Comparison of ENCODE assay signal across 17 mouse cellular contexts in the genomic region with DNA sequence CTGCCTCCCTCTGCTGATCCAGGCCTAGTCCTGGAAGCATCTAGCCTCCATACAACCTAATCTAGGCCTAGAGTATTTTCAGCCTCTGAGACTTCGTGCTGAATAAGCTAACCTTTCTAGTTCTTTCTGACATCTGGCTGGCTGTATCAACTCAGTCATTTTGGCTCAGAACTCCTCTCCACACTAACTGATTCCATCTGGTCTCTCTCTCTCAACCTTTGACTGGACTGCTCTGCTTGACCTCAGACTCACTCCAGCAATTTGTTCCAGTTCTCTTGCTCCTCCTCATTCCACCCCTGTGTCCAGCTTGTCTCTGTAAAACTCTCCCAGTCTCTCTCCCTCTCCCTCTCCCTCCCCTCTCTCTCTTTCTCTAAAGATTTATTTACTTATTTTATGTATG. TPM values are rescaled to one million over a fixed set of nuclear protein-coding genes. Genes with fewer than 3 reads are reported as not detected.
DNase-seq lines count a peak whose midpoint lies in the region; ATAC-seq and TF ChIP-seq lines count a peak whose summit lies in the region.
"Had no signal": no experiment of that assay in that cellular context is flagged by ENCODE, and none has a peak within 500 bp of the region (broad histone marks: within the 10 kb centered on the region; RNA-seq: fewer than 3 reads in every experiment).

No protein-coding gene starts in this region.

- DNase-seq in liver, postnatal 0 days = no peak
- DNase-seq in adipocyte (ENCODE audit: low spot score) = peak; percentile 90
- peak; percentile 87 for DNase-seq in kidney, adult 2 months
- DNase-seq in kidney, postnatal 25 days = peak; percentile 50 to 65
- DNase-seq in left cerebral cortex, postnatal 14 days (ENCODE audit: low spot score in 2 of 2) = no peak
- no peak for DNase-seq in heart, postnatal 14 days
- DNase-seq: adrenal gland, postnatal 10 days; cerebellum, adult 18-20 months; heart, adult 18-20 months had no signal

- H3K4me3 ChIP-seq in liver, postnatal 0 days (ENCODE audit: low read depth, low read length) = no peak overlapping the region
- no peak overlapping the region for H3K4me3 ChIP-seq in liver, embryonic 12.5 days
- H3K4me3 ChIP-seq in kidney, adult 2 months (ENCODE audit: insufficient read depth, low read depth, low read length) = no peak overlapping the region
- H3K4me3 ChIP-seq: erythroblast, embryonic 14.5 days; heart, embryonic 15.5 days; hindbrain, embryonic 13.5 days had no signal

- H3K4me1 ChIP-seq in liver, postnatal 0 days (ENCODE audit: insufficient read depth) = no peaks in the 10 kb centered on the region
- H3K4me1 ChIP-seq in liver, embryonic 12.5 days = peaks cover 15% of the 10 kb centered on the region
- H3K4me1 ChIP-seq in kidney, adult 2 months (ENCODE audit: control insufficient read depth, insufficient read depth, low read length) = peaks cover 4% of the 10 kb centered on the region; the same call in 1 of the 2 replicates

- 73% methylated on average over 1 of the region's 1 CpGs for WGBS in liver, postnatal 0 days (ENCODE audit: insufficient replicate concordance)
- WGBS in liver, embryonic 12.5 days (ENCODE audit: insufficient replicate concordance) = 70% methylated on average over 1 of the region's 1 CpGs
- WGBS in kidney, adult 2 months = 38% methylated on average over 1 of the region's 1 CpGs

- H3K4me2 ChIP-seq in liver, postnatal 0 days (ENCODE audit: low read depth, low read length) = no peak overlapping the region
- no peak overlapping the region for H3K4me2 ChIP-seq in liver, embryonic 12.5 days
- H3K4me2 ChIP-seq: heart, embryonic 15.5 days; hindbrain, embryonic 13.5 days had no signal

- no peaks in the 10 kb centered on the region for H3K27me3 ChIP-seq in liver, postnatal 0 days (ENCODE audit: insufficient read depth, low read length)
- H3K27me3 ChIP-seq in liver, embryonic 12.5 days (replicated peaks) = peaks cover 1% of the 10 kb centered on the region; the same call in 1 of the 2 replicates
- no peaks in the 10 kb centered on the region for H3K27me3 ChIP-seq in kidney, adult 2 months (replicated peaks; ENCODE audit: control insufficient read depth, insufficient read depth, low read length)
- H3K27me3 ChIP-seq: heart, embryonic 15.5 days; hindbrain, embryonic 13.5 days had no signal

- no peak for ATAC-seq in liver, postnatal 0 days
- no peak for ATAC-seq in liver, embryonic 12.5 days
- ATAC-seq: forebrain, embryonic 16.5 days; intestine, embryonic 16.5 days had no signal

- no peak for TF ChIP-seq POLR2A in kidney, adult 2 months (IDR thresholded peaks at IDR 0.05; ENCODE audit: low read depth, low read length)

- no peak overlapping the region; the same call in 1 of the 2 replicates for H3K27ac ChIP-seq in liver, postnatal 0 days (ENCODE audit: low read depth)
- H3K27ac ChIP-seq in liver, embryonic 12.5 days = no peak overlapping the region
- H3K27ac ChIP-seq in kidney, adult 2 months (ENCODE audit: insufficient read depth, low read depth, low read length) = no peak overlapping the region
- H3K27ac ChIP-seq: heart, embryonic 15.5 days; hindbrain, embryonic 13.5 days; liver, embryonic 14.5 days had no signal

- intact Hi-C loops in left cerebral cortex, postnatal 14 days (cut with DNase I) = no loop called here
- intact Hi-C loops in heart, postnatal 14 days (cut with DNase I) = no loop called here

- H3K9me3 ChIP-seq in liver, postnatal 0 days (ENCODE audit: low read length) = no peaks in the 10 kb centered on the region
- H3K9me3 ChIP-seq in liver, embryonic 12.5 days (replicated peaks) = no peaks in the 10 kb centered on the region
- H3K9me3 ChIP-seq: heart, embryonic 15.5 days; hindbrain, embryonic 13.5 days had no signal

- no peaks in the 10 kb centered on the region for H3K36me3 ChIP-seq in liver, postnatal 0 days (replicated peaks; ENCODE audit: insufficient read depth, low read length)
- H3K36me3 ChIP-seq in liver, embryonic 12.5 days = no peaks in the 10 kb centered on the region
- no peaks in the 10 kb centered on the region for H3K36me3 ChIP-seq in kidney, adult 2 months (ENCODE audit: control insufficient read depth, insufficient read depth, low read length)
- H3K36me3 ChIP-seq: G1E; heart, embryonic 15.5 days; hindbrain, embryonic 13.5 days had no signal

- H3K9ac ChIP-seq in liver, postnatal 0 days (replicated peaks) = peak overlapping the region; percentile 21; the same call in 1 of the 2 replicates
- no peak overlapping the region for H3K9ac ChIP-seq in liver, embryonic 12.5 days
- H3K9ac ChIP-seq: heart, embryonic 15.5 days; hindbrain, embryonic 13.5 days; liver, embryonic 14.5 days had no signal

- no peak for TF ChIP-seq CTCF in liver, postnatal 0 days (IDR thresholded peaks at IDR 0.05; ENCODE audit: low read depth)
- no peak for TF ChIP-seq CTCF in kidney, adult 2 months (conservative IDR thresholded peaks at IDR 0.05; ENCODE audit: insufficient read depth, insufficient read length, low read depth, low read length)

- no peak for TF ChIP-seq EP300 in liver, postnatal 0 days (IDR thresholded peaks at IDR 0.05; ENCODE audit: low read depth)

RNA-seq across cellular contexts. Expression of a gene that starts 8.6 kb away (rescaled TPM):
- 7.3 and 10.3 TPM in 2 replicates for polyA plus RNA-seq in liver, postnatal 0 days (2015; fragmentation: Nextera tagmentation; extraction: Ambion mirVana)
- 1.5 and 2.0 TPM in 2 replicates for polyA plus RNA-seq in liver, embryonic 12.5 days (2016; fragmentation: Nextera tagmentation; extraction: Ambion mirVana)
- polyA plus RNA-seq in kidney, adult 2 months (2012; rRNA removed) = 1.8 and 2.6 TPM in 2 replicates
- 1 to 10 TPM; 2.7 to 3.8 TPM for total RNA-seq in left cerebral cortex, postnatal 14 days (2021)
- total RNA-seq in heart, postnatal 14 days (2021) = 1 to 10 TPM; 1.8 to 2.7 TPM
- polyA plus RNA-seq: erythroblast, embryonic 14.5 days had no signal

RNA-seq across cellular contexts. Expression of a gene that starts 17.6 kb away (rescaled TPM):
- 115 and 128 TPM in 2 replicates for polyA plus RNA-seq in liver, postnatal 0 days (2015; fragmentation: Nextera tagmentation; extraction: Ambion mirVana)
- polyA plus RNA-seq in liver, embryonic 12.5 days (2016; fragmentation: Nextera tagmentation; extraction: Ambion mirVana) = 360 and 381 TPM in 2 replicates
- 11.9 and 14.1 TPM in 2 replicates for polyA plus RNA-seq in kidney, adult 2 months (2012; rRNA removed)
- total RNA-seq in left cerebral cortex, postnatal 14 days (2021) = 10 to 100 TPM; 29.9 to 37.7 TPM
- 100 to 1,000 TPM in 1 of 2 experiments, 10 to 100 TPM in 1; 84.2 to 103 TPM for total RNA-seq in heart, postnatal 14 days (2021)

Comparison
In these comparisons a context has a peak if more than half of its experiments do, and no peak if none do; other contexts are left out.
1. DNase-seq: peak in adipocyte (single experiment), kidney, adult 2 months (single experiment) and kidney, postnatal 25 days (2 of 2); none in liver, postnatal 0 days (single experiment), left cerebral cortex, postnatal 14 days (0 of 2) and heart, postnatal 14 days (0 of 2).